Mouse (Mus musculus): ENCODE data around the gene Lztfl1.
"Not testable (repeated sequence)": the region's sequence is repeated elsewhere in the genome, so short reads cannot be mapped to it uniquely, and the experiment has no call there.

Gene Lztfl1

GRCm38 (mm10) chr9:123717186-123718008 lies at the start of gene Lztfl1:
TSS of gene Lztfl1 (minus strand) at chr9:123717697.
- DNase-seq: peak; percentile 93

GRCm38 (mm10) chr9:123766996-123767395 lies 49.5 kb upstream of the Lztfl1 start:
- DNase-seq: no peak

- DNase-seq: no peak
Observed at GRCm38 (mm10) chr9:123763771-123764170, 46.3 kb upstream of the Lztfl1 start.

GRCm38 (mm10) chr9:123762886-123763285 lies 45.4 kb upstream of the Lztfl1 start:
- DNase-seq: no peak

- DNase-seq: no peak
Observed at GRCm38 (mm10) chr9:123760806-123761205, 43.3 kb upstream of the Lztfl1 start.

GRCm38 (mm10) chr9:123758645-123759044 lies 41.1 kb upstream of the Lztfl1 start:
- DNase-seq: no peak

- no peak for DNase-seq
Observed at GRCm38 (mm10) chr9:123758156-123758555, 40.7 kb upstream of the Lztfl1 start.

- no peak for DNase-seq
Observed at GRCm38 (mm10) chr9:123757326-123757725, 39.8 kb upstream of the Lztfl1 start.

- no peak for DNase-seq
Observed at GRCm38 (mm10) chr9:123756752-123757151, 39.3 kb upstream of the Lztfl1 start.

GRCm38 (mm10) chr9:123754333-123754732 lies 36.8 kb upstream of the Lztfl1 start:
- DNase-seq: no peak

GRCm38 (mm10) chr9:123749687-123750086 lies 32.2 kb upstream of the Lztfl1 start:
- DNase-seq: not testable (repeated sequence)

GRCm38 (mm10) chr9:123740799-123741198 lies 23.3 kb upstream of the Lztfl1 start:
- no peak for DNase-seq

GRCm38 (mm10) chr9:123734133-123734532 lies 16.6 kb upstream of the Lztfl1 start:
- no peak for DNase-seq

- no peak for DNase-seq
Observed at GRCm38 (mm10) chr9:123731271-123731670, 13.8 kb upstream of the Lztfl1 start.

- no peak for DNase-seq
Observed at GRCm38 (mm10) chr9:123722737-123723493, 5.4 kb upstream of the Lztfl1 start.

GRCm38 (mm10) chr9:123716301-123716700 lies 1.2 kb downstream of the Lztfl1 start:
- DNase-seq: no peak

GRCm38 (mm10) chr9:123713111-123713510 lies 4.4 kb downstream of the Lztfl1 start:
- DNase-seq: no peak

GRCm38 (mm10) chr9:123709226-123709625 lies 8.3 kb downstream of the Lztfl1 start:
- DNase-seq: no peak

- DNase-seq: no peak
Observed at GRCm38 (mm10) chr9:123701822-123702221, 15.7 kb downstream of the Lztfl1 start.

- DNase-seq: no peak
Observed at GRCm38 (mm10) chr9:123695634-123696302, 21.7 kb downstream of the Lztfl1 start.

- DNase-seq: no peak
Observed at GRCm38 (mm10) chr9:123688227-123688626, 29.3 kb downstream of the Lztfl1 start.

GRCm38 (mm10) chr9:123686206-123686605 lies 31.3 kb downstream of the Lztfl1 start:
- DNase-seq: no peak

- no peak for DNase-seq
Observed at GRCm38 (mm10) chr9:123683704-123684103, 33.8 kb downstream of the Lztfl1 start.
